Mouse (Mus musculus): ENCODE measurements around the gene C2cd5.

- TF ChIP-seq CTCF (IDR thresholded peaks at IDR 0.05) (no peak), EP300 (IDR thresholded peaks at IDR 0.05) (no peak)
Measured at GRCm38 (mm10) chr6:143041578-143041977, 58.4 kb downstream of the C2cd5 start.

All from lung, postnatal 0 days (tissue).